Mouse (Mus musculus): ENCODE measurements around the gene Bpifa5. TPM values are rescaled to one million over a fixed set of nuclear protein-coding genes. Genes with fewer than 3 reads are reported as not detected.

The Bpifa5 gene
- polyA plus RNA-seq (2014; fragmentation: Nextera tagmentation; extraction: Ambion mirVana): not detected in 2 replicates

GRCm38 (mm10) chr2:154162307-154162706 lies at the start of gene Bpifa5:
Bpifa5 (plus strand) TSS chr2:154162607.
- H3K36me3 ChIP-seq (ENCODE audit: control insufficient read depth, insufficient read depth, low read length): no peaks in the 10 kb centered on the region
- H3K27ac ChIP-seq (ENCODE audit: low read depth): no peak within 1 kb of the TSS
- H3K4me1 ChIP-seq (replicated peaks; ENCODE audit: control insufficient read depth, insufficient read depth, low read length): no peaks in the 10 kb centered on the region
- no peak within 1 kb of the TSS for H3K4me3 ChIP-seq (ENCODE audit: low read depth, low read length)
- no peak for ATAC-seq (replicated peaks; ENCODE audit: low FRiP score, low TSS enrichment, low read depth)
- no peaks in the 10 kb centered on the region for H3K9me3 ChIP-seq (ENCODE audit: control insufficient read depth, low read length)
- no peaks in the 10 kb centered on the region for H3K27me3 ChIP-seq (replicated peaks; ENCODE audit: control insufficient read depth, insufficient read depth, low read length)
- WGBS: 81% methylated on average over 8 of the region's 8 CpGs
- H3K9ac ChIP-seq (ENCODE audit: low read length): no peak within 1 kb of the TSS
- DNase-seq (ENCODE audit: low spot score): no peak
- H3K4me2 ChIP-seq (ENCODE audit: low read length): no peak within 1 kb of the TSS

DNA sequence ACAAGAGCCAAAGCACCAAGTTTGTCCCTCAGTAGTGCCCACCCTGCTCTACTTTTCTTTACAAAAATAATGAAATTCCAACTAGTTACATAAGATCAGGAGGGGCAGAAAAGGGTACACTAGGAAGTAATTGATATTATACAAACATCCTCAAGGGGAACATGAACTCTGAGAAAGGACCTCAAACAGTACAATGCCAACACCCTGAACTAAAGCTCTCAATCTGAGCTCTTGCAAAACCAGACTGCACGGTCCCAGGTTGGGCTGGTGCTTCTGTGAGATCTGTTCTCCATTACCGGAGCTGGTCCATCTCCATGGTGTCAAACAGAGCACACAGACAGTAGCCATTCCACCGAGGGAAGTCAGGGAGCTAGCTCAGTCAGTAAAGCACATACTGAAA lies 45.0 kb upstream of the Bpifa5 start:
- Histone ChIP-seq H3K36me3 (ENCODE audit: control insufficient read depth, insufficient read depth, low read length) (no peaks in the 10 kb centered on the region), H3K4me3 (ENCODE audit: low read depth, low read length) (no peak overlapping the region), H3K27me3 (replicated peaks; ENCODE audit: control insufficient read depth, insufficient read depth, low read length) (no peaks in the 10 kb centered on the region), H3K9me3 (ENCODE audit: control insufficient read depth, low read length) (no peaks in the 10 kb centered on the region), H3K4me1 (replicated peaks; ENCODE audit: control insufficient read depth, insufficient read depth, low read length) (no peaks in the 10 kb centered on the region), H3K9ac (ENCODE audit: low read length) (no peak overlapping the region), H3K27ac (ENCODE audit: low read depth) (no peak overlapping the region), H3K4me2 (ENCODE audit: low read length) (no peak overlapping the region)
- WGBS: 82% methylated on average over 3 of the region's 3 CpGs
- DNase-seq (ENCODE audit: low spot score) (no peak), ATAC-seq (replicated peaks; ENCODE audit: low FRiP score, low TSS enrichment, low read depth) (no peak)

- DNase-seq (ENCODE audit: low spot score): peak; percentile 39
- no peaks in the 10 kb centered on the region for H3K36me3 ChIP-seq (ENCODE audit: control insufficient read depth, insufficient read depth, low read length)
- H3K4me3 ChIP-seq (ENCODE audit: low read depth, low read length): no peak within 1 kb of the TSS
- H3K9ac ChIP-seq (ENCODE audit: low read length): no peak within 1 kb of the TSS
- ATAC-seq (replicated peaks; ENCODE audit: low FRiP score, low TSS enrichment, low read depth): no peak
- no peak within 1 kb of the TSS for H3K4me2 ChIP-seq (ENCODE audit: low read length)
- H3K9me3 ChIP-seq (ENCODE audit: control insufficient read depth, low read length): no peaks in the 10 kb centered on the region
- H3K4me1 ChIP-seq (replicated peaks; ENCODE audit: control insufficient read depth, insufficient read depth, low read length): no peaks in the 10 kb centered on the region
- WGBS: 64% methylated on average over 2 of the region's 2 CpGs
- no peaks in the 10 kb centered on the region for H3K27me3 ChIP-seq (replicated peaks; ENCODE audit: control insufficient read depth, insufficient read depth, low read length)
- no peak within 1 kb of the TSS for H3K27ac ChIP-seq (ENCODE audit: low read depth)
These were observed 32.3 kb upstream of the Bpifa5 start, which contains the start of gene Bpifa3 for GRCm38 (mm10) chr2:154130120-154130519. Bpifa3 (plus strand) TSS chr2:154130336.

DNA sequence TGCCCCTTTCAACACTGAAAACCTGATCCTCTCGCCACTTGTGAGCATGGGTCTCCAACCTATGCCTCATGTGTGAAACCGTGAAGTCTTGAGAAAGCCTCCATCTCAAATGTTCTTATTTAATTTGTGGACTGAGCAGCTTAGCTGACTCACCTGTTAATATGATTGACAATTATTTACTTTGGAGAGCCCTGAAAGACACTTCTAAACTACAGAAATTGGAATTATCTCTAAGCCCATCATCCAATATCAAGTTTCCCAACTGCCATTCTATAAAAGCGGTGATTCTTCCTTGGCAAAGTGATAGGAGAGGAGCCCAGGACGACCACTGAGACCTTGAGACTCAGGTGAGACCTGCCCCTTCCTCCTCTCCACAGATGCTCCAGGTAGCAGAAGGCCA lies 19.8 kb upstream of the Bpifa5 start, which contains the start of gene Bpifa1:
TSS of gene Bpifa1 (plus strand) at position 301 of the 400 bp plus-strand sequence.
- Histone ChIP-seq H3K27me3 (replicated peaks; ENCODE audit: control insufficient read depth, insufficient read depth, low read length) (no peaks in the 10 kb centered on the region), H3K4me2 (ENCODE audit: low read length) (no peak within 1 kb of the TSS), H3K9me3 (ENCODE audit: control insufficient read depth, low read length) (no peaks in the 10 kb centered on the region), H3K36me3 (ENCODE audit: control insufficient read depth, insufficient read depth, low read length) (no peaks in the 10 kb centered on the region), H3K27ac (ENCODE audit: low read depth) (no peak within 1 kb of the TSS), H3K4me3 (ENCODE audit: low read depth, low read length) (no peak within 1 kb of the TSS), H3K4me1 (replicated peaks; ENCODE audit: control insufficient read depth, insufficient read depth, low read length) (no peaks in the 10 kb centered on the region), H3K9ac (ENCODE audit: low read length) (no peak within 1 kb of the TSS)
- WGBS: 74% methylated on average over 4 of the region's 4 CpGs
- DNase-seq (ENCODE audit: low spot score): no peak
- ATAC-seq (replicated peaks; ENCODE audit: low FRiP score, low TSS enrichment, low read depth): no peak

- Histone ChIP-seq H3K4me2 (ENCODE audit: low read length) (no peak overlapping the region), H3K9ac (ENCODE audit: low read length) (no peak overlapping the region), H3K4me1 (replicated peaks; ENCODE audit: control insufficient read depth, insufficient read depth, low read length) (no peaks in the 10 kb centered on the region), H3K4me3 (ENCODE audit: low read depth, low read length) (no peak overlapping the region), H3K27me3 (replicated peaks; ENCODE audit: control insufficient read depth, insufficient read depth, low read length) (no peaks in the 10 kb centered on the region), H3K9me3 (ENCODE audit: control insufficient read depth, low read length) (no peaks in the 10 kb centered on the region), H3K36me3 (ENCODE audit: control insufficient read depth, insufficient read depth, low read length) (no peaks in the 10 kb centered on the region), H3K27ac (ENCODE audit: low read depth) (no peak overlapping the region)
- DNase-seq (ENCODE audit: low spot score): no peak
- 75% methylated on average over 3 of the region's 3 CpGs for WGBS
- no peak for ATAC-seq (replicated peaks; ENCODE audit: low FRiP score, low TSS enrichment, low read depth)
These were observed 18.7 kb upstream of the Bpifa5 start for GRCm38 (mm10) chr2:154143735-154144134.

DNA sequence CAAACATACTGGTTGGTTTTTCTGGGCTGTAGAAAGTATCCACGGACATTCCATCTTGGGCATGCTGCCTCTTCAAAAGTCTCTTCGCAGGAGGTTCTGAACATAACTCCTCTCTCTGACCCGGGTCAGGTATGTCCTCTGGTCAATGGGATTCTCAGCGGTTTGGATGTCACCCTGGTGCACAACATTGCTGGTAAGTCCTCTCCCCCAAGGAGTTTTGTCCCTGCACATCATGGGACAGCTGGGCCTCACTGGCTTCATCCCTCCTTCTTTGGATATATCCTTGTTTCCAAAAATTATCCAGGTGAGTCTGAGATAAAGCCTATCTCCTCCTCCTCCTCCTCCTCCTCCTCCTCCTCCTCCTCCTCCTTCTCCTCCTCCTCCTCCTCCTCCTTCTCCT lies 14.9 kb upstream of the Bpifa5 start:
- ATAC-seq (replicated peaks; ENCODE audit: low FRiP score, low TSS enrichment, low read depth): no peak

DNA sequence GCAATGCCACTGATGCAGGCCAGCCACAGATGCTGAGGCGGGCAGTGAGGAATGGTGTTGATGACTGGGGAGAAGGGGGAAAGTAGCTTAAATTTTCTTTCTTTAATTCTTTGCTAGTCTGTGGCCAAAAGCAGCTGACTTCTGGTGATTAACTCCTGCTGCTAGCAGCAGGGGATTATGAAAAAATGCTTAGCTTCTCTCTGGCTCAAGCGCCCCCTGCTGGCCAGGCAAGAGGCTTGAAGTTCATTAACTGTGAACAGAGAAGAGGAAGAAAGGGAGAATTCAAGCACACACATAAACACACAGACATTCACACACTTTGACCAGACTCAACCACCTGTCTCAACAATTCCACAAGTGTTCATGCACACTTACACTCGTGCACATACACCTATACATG lies 4.0 kb upstream of the Bpifa5 start:
- H3K36me3 ChIP-seq (ENCODE audit: control insufficient read depth, insufficient read depth, low read length): no peaks in the 10 kb centered on the region
- DNase-seq (ENCODE audit: low spot score): peak; percentile 55

More for the DNA sequence above, 14.9 kb upstream of the Bpifa5 start:
- Histone ChIP-seq H3K36me3 (ENCODE audit: control insufficient read depth, insufficient read depth, low read length) (no peaks in the 10 kb centered on the region), H3K4me2 (ENCODE audit: low read length) (no peak overlapping the region), H3K9ac (ENCODE audit: low read length) (no peak overlapping the region), H3K4me1 (replicated peaks; ENCODE audit: control insufficient read depth, insufficient read depth, low read length) (no peaks in the 10 kb centered on the region), H3K9me3 (ENCODE audit: control insufficient read depth, low read length) (no peaks in the 10 kb centered on the region), H3K27me3 (replicated peaks; ENCODE audit: control insufficient read depth, insufficient read depth, low read length) (no peaks in the 10 kb centered on the region), H3K27ac (ENCODE audit: low read depth) (no peak overlapping the region), H3K4me3 (ENCODE audit: low read depth, low read length) (no peak overlapping the region)
- DNase-seq (ENCODE audit: low spot score): no peak
- WGBS: 77% methylated on average over 4 of the region's 4 CpGs

GRCm38 (mm10) chr2:154163306-154163705 lies 899 bp downstream of the Bpifa5 start:
- Histone ChIP-seq H3K4me2 (ENCODE audit: low read length) (no peak overlapping the region), H3K9me3 (ENCODE audit: control insufficient read depth, low read length) (no peaks in the 10 kb centered on the region), H3K27ac (ENCODE audit: low read depth) (no peak overlapping the region), H3K27me3 (replicated peaks; ENCODE audit: control insufficient read depth, insufficient read depth, low read length) (no peaks in the 10 kb centered on the region), H3K4me3 (ENCODE audit: low read depth, low read length) (no peak overlapping the region), H3K9ac (ENCODE audit: low read length) (no peak overlapping the region), H3K4me1 (replicated peaks; ENCODE audit: control insufficient read depth, insufficient read depth, low read length) (no peaks in the 10 kb centered on the region), H3K36me3 (ENCODE audit: control insufficient read depth, insufficient read depth, low read length) (no peaks in the 10 kb centered on the region)
- 90% methylated on average over 5 of the region's 5 CpGs for WGBS
- DNase-seq (ENCODE audit: low spot score) (no peak), ATAC-seq (replicated peaks; ENCODE audit: low FRiP score, low TSS enrichment, low read depth) (no peak)

More for the DNA sequence above, 4.0 kb upstream of the Bpifa5 start:
- no peak overlapping the region for H3K4me3 ChIP-seq (ENCODE audit: low read depth, low read length)
- no peak overlapping the region for H3K27ac ChIP-seq (ENCODE audit: low read depth)
- H3K4me1 ChIP-seq (replicated peaks; ENCODE audit: control insufficient read depth, insufficient read depth, low read length): no peaks in the 10 kb centered on the region
- ATAC-seq (replicated peaks; ENCODE audit: low FRiP score, low TSS enrichment, low read depth): no peak
- no peak overlapping the region for H3K9ac ChIP-seq (ENCODE audit: low read length)
- H3K4me2 ChIP-seq (ENCODE audit: low read length): no peak overlapping the region
- H3K27me3 ChIP-seq (replicated peaks; ENCODE audit: control insufficient read depth, insufficient read depth, low read length): no peaks in the 10 kb centered on the region
- 34% methylated on average over 3 of the region's 3 CpGs for WGBS
- no peaks in the 10 kb centered on the region for H3K9me3 ChIP-seq (ENCODE audit: control insufficient read depth, low read length)

DNA sequence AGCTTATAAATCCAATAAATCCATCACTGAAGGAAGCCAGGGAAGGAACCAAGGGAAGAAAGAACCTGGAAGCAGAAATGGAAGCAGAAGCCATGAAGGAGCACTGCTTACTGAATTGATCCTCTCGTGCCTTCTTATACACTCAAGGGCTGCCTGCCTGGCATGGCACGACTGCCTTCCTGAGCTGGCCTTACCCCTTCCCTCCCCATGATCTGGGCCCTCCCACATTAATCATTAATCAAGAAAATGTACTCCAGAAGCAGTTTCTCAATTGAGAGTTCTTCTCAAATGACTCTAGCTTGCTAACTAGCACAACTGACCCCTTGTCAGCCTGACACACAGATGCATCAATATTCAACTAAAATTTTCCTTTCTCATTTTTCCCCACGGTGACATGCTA lies 6.8 kb downstream of the Bpifa5 start:
- H3K27ac ChIP-seq (ENCODE audit: low read depth): no peak overlapping the region
- H3K36me3 ChIP-seq (ENCODE audit: control insufficient read depth, insufficient read depth, low read length): no peaks in the 10 kb centered on the region
- H3K4me2 ChIP-seq (ENCODE audit: low read length): no peak overlapping the region
- H3K4me1 ChIP-seq (replicated peaks; ENCODE audit: control insufficient read depth, insufficient read depth, low read length): no peaks in the 10 kb centered on the region
- no peaks in the 10 kb centered on the region for H3K27me3 ChIP-seq (replicated peaks; ENCODE audit: control insufficient read depth, insufficient read depth, low read length)
- WGBS: 50% methylated on average over 3 of the region's 3 CpGs
- H3K4me3 ChIP-seq (ENCODE audit: low read depth, low read length): no peak overlapping the region
- H3K9me3 ChIP-seq (ENCODE audit: control insufficient read depth, low read length): no peaks in the 10 kb centered on the region
- no peak for DNase-seq (ENCODE audit: low spot score)
- ATAC-seq (replicated peaks; ENCODE audit: low FRiP score, low TSS enrichment, low read depth): no peak
- no peak overlapping the region for H3K9ac ChIP-seq (ENCODE audit: low read length)
